Mouse (Mus musculus) heart, embryonic 11.5 days (tissue): ENCODE data around the gene Zfp385b. TPM values are rescaled to one million over a fixed set of nuclear protein-coding genes. Genes with fewer than 3 reads are reported as not detected.

Source experiments
- ATAC-seq: fragments of 200-750 bp; cut with Nextera tagmentation; replicated peaks from 2 replicates; pipeline ENCODE4 v1.8.0; 2017; ENCODE audit warnings: moderate library complexity; ENCODE audit not compliant: insufficient number of reproducible peaks, low FRiP score, low TSS enrichment
- H3K27ac ChIP-seq: fragments of 300-500 bp; sonication (generic); 2 replicates; pipeline ENCODE4 v1.5.1; 2014; ENCODE audit warnings: mild to moderate bottlenecking, low read depth, low read length
- H3K27me3 ChIP-seq: fragments of 300-500 bp; sonication (generic); 2 replicates; pipeline ENCODE4 v1.6.1; 2014; ENCODE audit warnings: mild to moderate bottlenecking, low read length, mixed read lengths; ENCODE audit not compliant: control insufficient read depth, insufficient read depth
- H3K36me3 ChIP-seq: fragments of 300-500 bp; sonication (generic); 2 replicates; pipeline ENCODE4 v1.6.1; 2014; ENCODE audit warnings: mild to moderate bottlenecking, low read length, moderate library complexity, mixed read lengths; ENCODE audit not compliant: control insufficient read depth, insufficient read depth
- H3K4me1 ChIP-seq: fragments of 300-500 bp; sonication (generic); 2 replicates; pipeline ENCODE4 v1.6.1; 2014; ENCODE audit warnings: low read length; ENCODE audit not compliant: control insufficient read depth, insufficient read depth
- H3K4me2 ChIP-seq: fragments of 300-500 bp; sonication (generic); 2 replicates; pipeline ENCODE4 v1.6.1; 2014; ENCODE audit warnings: mild to moderate bottlenecking, moderate library complexity
- H3K4me3 ChIP-seq: fragments of 300-500 bp; sonication (generic); 2 replicates; pipeline ENCODE4 v1.5.1; 2014; ENCODE audit warnings: low read depth, low read length
- H3K9ac ChIP-seq: fragments of 300-500 bp; sonication (generic); 2 replicates; pipeline ENCODE4 v1.6.1; 2014; ENCODE audit warnings: mild to moderate bottlenecking, low read depth, low read length, moderate library complexity
- H3K9me3 ChIP-seq: fragments of 300-500 bp; sonication (generic); replicated peaks from 2 replicates; pipeline ENCODE4 v1.6.1; 2016; ENCODE audit warnings: low read length; ENCODE audit not compliant: control insufficient read depth
- WGBS: fragments of 180-500 bp; shearing (Covaris S2); extraction: QIAGEN DNeasy Blood & Tissue Kit; methylation state at CpG from one replicate; pipeline ENCODE4 v1.1.7; 2014; ENCODE audit not compliant: insufficient replicate concordance; 5-methylcytosine and 5-hydroxymethylcytosine counted together
- polyA plus RNA-seq: library from polyadenylated mRNA; unstranded; fragments of >200 nt; fragmentation: Nextera tagmentation; extraction: Ambion mirVana; gene quantifications from 2 replicates; pipeline ENCODE4 v1.2.1, GENCODE M21; 2014

Zfp385b gene
- polyA plus RNA-seq, 1 experiment from 2014 or later = 3.8 TPM

DNA sequence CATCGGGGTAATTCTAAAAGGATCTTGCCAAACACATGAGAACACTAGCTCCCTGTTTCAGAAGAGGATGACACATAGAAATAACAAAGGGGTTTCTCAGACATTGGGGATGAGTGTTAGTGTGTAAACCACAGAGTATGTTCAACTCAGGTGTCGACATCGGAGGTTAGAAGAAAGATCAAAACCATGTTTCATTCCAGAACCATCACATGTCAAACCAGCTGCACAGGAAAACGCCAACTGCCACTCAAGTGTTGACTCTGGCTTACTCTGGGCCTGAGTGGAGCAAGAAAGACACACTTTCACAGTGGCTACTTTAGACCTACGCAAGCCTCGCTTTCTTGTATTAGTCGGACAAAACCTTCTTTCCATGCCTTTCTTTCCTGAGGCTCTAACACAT lies 74.2 kb downstream of the Zfp385b start:
- Histone ChIP-seq H3K4me2 (no peak overlapping the region), H3K4me1 (no peaks in the 10 kb centered on the region), H3K27ac (no peak overlapping the region), H3K4me3 (no peak overlapping the region), H3K9me3 (no peaks in the 10 kb centered on the region), H3K27me3 (no peaks in the 10 kb centered on the region), H3K9ac (no peak overlapping the region), H3K36me3 (no peaks in the 10 kb centered on the region)
- WGBS = 86% methylated on average over 7 of the region's 7 CpGs
- no peak for ATAC-seq

DNA sequence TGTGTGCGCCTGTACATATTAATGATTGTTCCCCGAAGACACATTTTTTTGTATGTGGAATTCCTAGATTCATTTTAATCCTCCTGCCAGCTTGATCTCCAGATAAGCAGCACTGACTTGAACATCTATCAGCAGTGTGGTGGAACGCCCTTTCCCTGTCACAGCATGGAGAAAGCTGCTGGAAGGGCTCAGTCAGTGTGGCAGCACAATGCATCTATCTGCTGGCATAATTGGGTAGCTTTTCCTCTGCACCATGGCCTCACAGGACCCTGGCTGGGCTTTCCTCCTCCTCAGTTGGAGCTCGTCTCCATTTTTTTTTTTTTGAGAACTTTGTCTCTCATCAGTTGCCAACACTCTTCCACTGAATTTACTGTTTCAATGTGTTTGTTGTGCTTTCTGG lies 77.1 kb downstream of the Zfp385b start:
- 75% methylated on average over 4 of the region's 4 CpGs for WGBS
- no peak for ATAC-seq

DNA sequence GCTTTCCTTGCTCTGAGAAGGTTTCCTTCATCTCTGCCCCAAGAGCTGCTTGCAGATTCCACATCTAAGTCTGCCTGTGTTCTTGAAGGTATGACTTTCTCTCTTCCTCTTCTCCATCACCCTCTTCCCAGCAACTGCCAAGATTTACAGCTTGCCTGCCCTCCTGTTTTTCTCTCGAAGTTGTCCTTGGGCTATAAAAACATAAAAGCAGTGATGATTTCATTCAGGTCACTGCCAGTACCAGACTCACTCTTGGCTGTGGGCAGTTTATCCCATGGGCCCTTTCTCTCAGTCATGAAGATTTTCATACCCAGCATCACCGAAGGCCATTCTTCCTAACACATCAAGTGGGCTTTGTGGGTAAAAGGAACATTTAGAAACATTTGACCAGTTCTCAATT lies 89.2 kb downstream of the Zfp385b start:
- 68% methylated on average over 2 of the region's 2 CpGs for WGBS
- Histone ChIP-seq H3K4me3 (no peak overlapping the region), H3K4me1 (no peaks in the 10 kb centered on the region), H3K9ac (no peak overlapping the region), H3K4me2 (no peak overlapping the region), H3K27me3 (no peaks in the 10 kb centered on the region), H3K36me3 (no peaks in the 10 kb centered on the region), H3K9me3 (no peaks in the 10 kb centered on the region), H3K27ac (no peak overlapping the region)
- no peak for ATAC-seq

More for the DNA sequence above, 77.1 kb downstream of the Zfp385b start:
- Histone ChIP-seq H3K27ac (no peak overlapping the region), H3K36me3 (no peaks in the 10 kb centered on the region), H3K4me1 (no peaks in the 10 kb centered on the region), H3K27me3 (no peaks in the 10 kb centered on the region), H3K9me3 (no peaks in the 10 kb centered on the region), H3K4me3 (no peak overlapping the region), H3K4me2 (no peak overlapping the region), H3K9ac (no peak overlapping the region)

DNA sequence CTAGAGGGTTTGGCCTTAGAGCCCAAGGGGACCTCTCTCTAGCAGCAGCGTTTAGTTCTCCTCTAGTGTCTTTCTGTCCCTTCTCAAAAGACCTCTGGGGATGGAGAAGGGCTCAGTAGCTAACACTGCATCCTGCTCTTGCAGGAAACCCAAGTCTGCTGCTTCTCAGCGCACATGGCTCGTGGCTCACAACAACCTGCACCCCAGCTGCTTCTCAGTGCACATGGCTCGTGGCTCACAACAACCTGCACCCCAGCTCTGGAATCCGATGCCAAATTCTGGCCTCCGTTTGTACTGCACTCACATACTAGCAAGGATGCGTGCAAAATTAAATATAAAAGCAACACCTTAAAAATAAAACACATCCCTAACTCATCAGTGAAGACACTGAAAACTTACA lies 92.6 kb downstream of the Zfp385b start:
- Histone ChIP-seq H3K9me3 (no peaks in the 10 kb centered on the region), H3K4me2 (no peak overlapping the region), H3K27me3 (no peaks in the 10 kb centered on the region), H3K9ac (no peak overlapping the region), H3K36me3 (no peaks in the 10 kb centered on the region), H3K27ac (no peak overlapping the region), H3K4me3 (no peak overlapping the region), H3K4me1 (no peaks in the 10 kb centered on the region)
- 68% methylated on average over 7 of the region's 7 CpGs for WGBS
- no peak for ATAC-seq

DNA sequence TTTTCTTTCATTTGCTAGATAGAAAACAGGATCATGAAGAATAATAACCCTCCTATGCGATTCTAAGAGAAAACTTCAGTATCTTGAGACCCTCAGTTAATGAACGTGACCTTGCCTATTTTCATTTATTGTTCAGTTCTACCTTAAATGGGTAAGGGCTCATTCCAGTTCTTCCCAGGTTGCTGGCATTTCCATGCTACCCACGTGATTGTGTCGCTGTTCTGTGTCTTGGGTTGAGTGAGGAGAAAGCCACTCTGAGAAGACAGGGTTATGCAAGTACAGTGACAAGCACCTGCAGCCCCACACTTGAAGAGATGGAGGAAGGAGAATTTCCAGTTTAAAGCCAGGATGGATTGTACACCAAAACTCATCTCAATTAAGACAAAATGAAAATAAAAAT lies 98.6 kb downstream of the Zfp385b start:
- ATAC-seq = no peak
- no peak overlapping the region for H3K9ac ChIP-seq
- no peak overlapping the region for H3K4me3 ChIP-seq
- H3K27ac ChIP-seq = no peak overlapping the region
- no peaks in the 10 kb centered on the region for H3K9me3 ChIP-seq
- H3K4me1 ChIP-seq = no peaks in the 10 kb centered on the region
- H3K36me3 ChIP-seq = no peaks in the 10 kb centered on the region
- no peak overlapping the region for H3K4me2 ChIP-seq
- 79% methylated on average over 4 of the region's 4 CpGs for WGBS
- no peaks in the 10 kb centered on the region for H3K27me3 ChIP-seq

DNA sequence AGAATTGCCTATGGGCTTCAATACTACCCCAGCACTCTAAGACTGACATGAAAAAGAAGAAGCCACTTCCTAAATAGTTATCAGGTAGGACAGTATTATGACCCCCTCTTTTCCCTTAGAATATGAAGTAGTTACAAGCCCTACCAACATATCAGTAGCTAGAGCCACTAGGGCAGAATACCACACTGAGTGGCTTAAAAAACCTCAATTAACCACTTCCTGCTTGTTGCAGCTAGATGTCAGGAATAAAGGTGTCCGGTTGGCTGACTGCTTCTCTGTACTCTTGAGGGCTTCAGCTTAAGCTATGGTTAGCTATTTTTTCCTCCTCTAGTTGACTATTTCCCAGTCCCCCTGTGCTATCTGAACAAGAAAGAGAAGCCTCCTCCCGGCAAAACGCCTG lies 103.1 kb downstream of the Zfp385b start:
- ATAC-seq = no peak
- WGBS = 82% methylated on average over 3 of the region's 3 CpGs
- H3K36me3 ChIP-seq = no peaks in the 10 kb centered on the region
- no peaks in the 10 kb centered on the region for H3K27me3 ChIP-seq
- H3K4me1 ChIP-seq = no peaks in the 10 kb centered on the region
- no peak overlapping the region for H3K4me2 ChIP-seq
- H3K9me3 ChIP-seq = no peaks in the 10 kb centered on the region
- no peak overlapping the region for H3K27ac ChIP-seq
- H3K4me3 ChIP-seq = no peak overlapping the region
- no peak overlapping the region for H3K9ac ChIP-seq

DNA sequence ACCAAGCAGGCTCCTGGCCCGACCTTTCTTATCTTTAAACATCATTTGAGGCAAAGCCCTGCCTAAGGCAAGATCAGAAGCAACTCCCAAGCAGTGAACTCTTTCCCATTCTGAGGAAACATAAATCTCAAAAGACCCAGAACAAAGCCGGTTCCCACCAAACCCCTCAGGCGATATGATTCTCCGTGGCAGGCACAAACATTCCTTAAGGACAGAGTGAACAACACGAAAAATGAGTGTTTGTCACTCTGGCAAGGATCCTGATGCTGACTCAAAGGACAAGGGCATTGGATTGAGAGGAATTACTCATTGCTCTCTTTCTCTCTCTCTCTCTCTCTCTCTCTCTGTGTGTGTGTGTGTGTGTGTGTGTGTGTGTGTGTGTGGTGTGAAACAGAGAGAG lies 105.6 kb downstream of the Zfp385b start:
- Histone ChIP-seq H3K4me3 (no peak overlapping the region), H3K27ac (no peak overlapping the region), H3K9ac (no peak overlapping the region), H3K4me1 (no peaks in the 10 kb centered on the region), H3K9me3 (no peaks in the 10 kb centered on the region), H3K27me3 (no peaks in the 10 kb centered on the region), H3K4me2 (no peak overlapping the region), H3K36me3 (no peaks in the 10 kb centered on the region)
- WGBS = 56% methylated on average over 5 of the region's 5 CpGs
- ATAC-seq = no peak

DNA sequence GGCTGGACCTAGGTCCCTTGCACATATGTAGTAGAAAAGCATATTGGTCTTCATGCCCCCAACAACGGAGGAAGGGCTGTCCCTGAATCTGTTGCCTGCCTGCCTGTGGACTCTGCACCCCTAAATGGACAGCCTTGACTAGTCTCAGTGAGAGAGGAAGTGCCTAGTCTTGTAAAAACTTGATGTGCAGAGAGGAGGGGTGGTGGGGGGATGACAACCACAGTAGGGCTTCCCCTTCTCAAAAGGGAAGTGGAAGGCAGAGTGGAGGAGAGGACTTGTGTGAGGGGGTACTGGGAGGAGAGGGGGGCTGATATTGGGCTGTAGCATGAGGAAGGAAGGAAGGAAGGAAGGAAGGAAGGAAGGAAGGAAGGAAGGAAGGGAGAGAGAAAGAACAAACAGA lies 107.7 kb downstream of the Zfp385b start:
- Histone ChIP-seq H3K4me2 (no peak overlapping the region), H3K27ac (no peak overlapping the region), H3K36me3 (no peaks in the 10 kb centered on the region), H3K27me3 (no peaks in the 10 kb centered on the region), H3K4me1 (no peaks in the 10 kb centered on the region), H3K9me3 (no peaks in the 10 kb centered on the region), H3K9ac (no peak overlapping the region), H3K4me3 (no peak overlapping the region)
- no peak for ATAC-seq
- 68% methylated on average over 1 of the region's 1 CpGs for WGBS

DNA sequence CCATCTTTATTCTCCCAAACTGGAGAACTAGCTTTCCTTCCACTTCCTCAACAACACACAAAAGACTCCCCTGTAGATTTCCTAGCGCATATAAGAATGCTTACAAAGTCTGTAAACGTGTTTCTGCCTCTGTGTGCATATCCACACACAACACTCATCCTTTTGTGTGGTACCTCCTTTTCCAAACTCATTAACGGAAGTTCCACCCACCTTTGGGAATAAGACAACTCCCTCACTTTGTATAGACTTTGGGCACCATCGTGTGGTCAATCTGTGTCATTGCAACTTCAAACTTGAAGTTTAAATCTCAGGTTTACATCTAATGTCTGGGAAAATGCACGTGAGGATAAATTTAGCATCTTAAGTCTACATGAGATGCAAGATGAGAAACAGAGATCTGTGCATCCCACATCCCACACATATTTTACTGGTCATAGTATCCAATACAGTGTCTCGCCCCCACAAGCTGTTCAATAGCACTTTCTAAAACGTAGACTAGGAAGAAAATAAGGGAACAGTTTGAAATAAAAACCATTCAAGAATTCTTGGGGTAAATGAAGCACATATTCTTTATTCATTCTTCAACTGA lies 110.1 kb downstream of the Zfp385b start:
- Histone ChIP-seq H3K9me3 (no peaks in the 10 kb centered on the region), H3K9ac (no peak overlapping the region), H3K27me3 (no peaks in the 10 kb centered on the region), H3K4me3 (no peak overlapping the region), H3K4me2 (peak overlapping the region; percentile 47), H3K36me3 (no peaks in the 10 kb centered on the region), H3K4me1 (no peaks in the 10 kb centered on the region), H3K27ac (no peak overlapping the region)
- ATAC-seq = no peak
- 27% methylated on average over 7 of the region's 7 CpGs for WGBS
